Mouse (Mus musculus) ovary, adult 18-20 months (tissue): Measurements from ENCODE around the gene Kifap3.

Experiments used
- DNase-seq: peaks from one replicate; pipeline ENCODE4 v3.0.0; 2022; ENCODE audit warnings: low spot score, mixed read lengths

Kifap3 gene

GRCm38 (mm10) chr1:163893774-163894527 lies 114.6 kb downstream of the Kifap3 start:
- DNase-seq = no peak

- no peak for DNase-seq
Measured at GRCm38 (mm10) chr1:163898291-163898764, 118.9 kb downstream of the Kifap3 start.

GRCm38 (mm10) chr1:163899575-163899974 lies 120.2 kb downstream of the Kifap3 start:
- no peak for DNase-seq

- DNase-seq = no peak
Measured at GRCm38 (mm10) chr1:163900168-163900567, 120.8 kb downstream of the Kifap3 start.

- no peak for DNase-seq
Measured at GRCm38 (mm10) chr1:163903411-163903810, 124.0 kb downstream of the Kifap3 start.

GRCm38 (mm10) chr1:163907007-163907811 lies 127.8 kb downstream of the Kifap3 start:
- DNase-seq = no peak

- DNase-seq = no peak
Measured at GRCm38 (mm10) chr1:163908389-163908788, 129.0 kb downstream of the Kifap3 start.

GRCm38 (mm10) chr1:163910343-163910742 lies 131.0 kb downstream of the Kifap3 start:
- DNase-seq = no peak

- no peak for DNase-seq
Measured at GRCm38 (mm10) chr1:163910785-163911184, 131.4 kb downstream of the Kifap3 start.

GRCm38 (mm10) chr1:163911981-163912380 lies 132.6 kb downstream of the Kifap3 start:
- DNase-seq = no peak

GRCm38 (mm10) chr1:163917349-163918160 lies 138.2 kb downstream of the Kifap3 start:
- no peak for DNase-seq

- DNase-seq = no peak
Measured at GRCm38 (mm10) chr1:163924093-163924492, 144.7 kb downstream of the Kifap3 start.

GRCm38 (mm10) chr1:163928846-163929245 lies 149.5 kb downstream of the Kifap3 start, which contains the start of gene Scyl3:
Gene Scyl3 (plus strand): TSS chr1:163929100.
- no peak for DNase-seq

- DNase-seq = peak; percentile 77
Measured at GRCm38 (mm10) chr1:163929636-163930457, 150.5 kb downstream of the Kifap3 start.

GRCm38 (mm10) chr1:163930458-163930794 lies 151.0 kb downstream of the Kifap3 start:
- DNase-seq = no peak

- DNase-seq = no peak
Measured at GRCm38 (mm10) chr1:163931801-163932200, 152.4 kb downstream of the Kifap3 start.

GRCm38 (mm10) chr1:163934591-163934990 lies 155.2 kb downstream of the Kifap3 start:
- no peak for DNase-seq

GRCm38 (mm10) chr1:163942056-163942455 lies 162.7 kb downstream of the Kifap3 start:
- DNase-seq = no peak

- no peak for DNase-seq
Measured at GRCm38 (mm10) chr1:163953396-163953795, 174.0 kb downstream of the Kifap3 start.

- no peak for DNase-seq
Measured at GRCm38 (mm10) chr1:163958036-163958435, 178.7 kb downstream of the Kifap3 start.

GRCm38 (mm10) chr1:163964008-163964689 lies 184.8 kb downstream of the Kifap3 start:
- no peak for DNase-seq
